Mouse (Mus musculus): ENCODE data around the gene Gm11983.

GRCm38 (mm10) chr11:6823176-6823575 lies 14.3 kb downstream of the Gm11983 start:
- TF ChIP-seq POLR2A (IDR thresholded peaks at IDR 0.05; ENCODE audit: extremely low read depth, insufficient read depth, low read length) (no peak), CTCF (IDR thresholded peaks at IDR 0.05; ENCODE audit: low read depth, low read length) (no peak)

Data from liver, adult 2 months (tissue).